Mouse (Mus musculus): Measurements from ENCODE around the gene Eif4a3.

- TF ChIP-seq CTCF (IDR thresholded peaks at IDR 0.05) (no peak), EP300 (IDR thresholded peaks at IDR 0.05) (no peak)
Measured at GRCm38 (mm10) chr11:119310621-119311020, 10.7 kb upstream of the Eif4a3 start.

Measured in lung, postnatal 0 days (tissue).